Mouse (Mus musculus) myocyte (in vitro differentiated cells): ENCODE measurements around the gene Nfasc. TPM values are rescaled to one million over a fixed set of nuclear protein-coding genes. Genes with fewer than 3 reads are reported as not detected.
A peak's percentile ranks its signal among the peaks of the same experiment; 100 is the strongest.

Experiments used
- H3K27me3 ChIP-seq: one replicate; pipeline ENCODE4 v1.6.1; 2011; ENCODE audit not compliant: control insufficient read depth, insufficient read depth, insufficient read length
- H3K36me3 ChIP-seq: one replicate; pipeline ENCODE4 v1.6.1; 2011; ENCODE audit not compliant: control insufficient read depth, insufficient read depth
- H3K4me2 ChIP-seq: one replicate; pipeline ENCODE4 v1.6.1; 2011; ENCODE audit warnings: low read depth, control low read depth
- H3K4me3 ChIP-seq: one replicate; pipeline ENCODE4 v1.5.1; 2011; ENCODE audit warnings: mild to moderate bottlenecking, control low read depth, moderate library complexity
- H3K79me2 ChIP-seq: one replicate; pipeline ENCODE4 v1.6.1; 2011; ENCODE audit not compliant: control insufficient read depth, insufficient read depth
- H3ac ChIP-seq: one replicate; pipeline ENCODE4 v1.6.1; 2011; ENCODE audit not compliant: control insufficient read depth, insufficient read length
- CEBPB ChIP-seq: IDR thresholded peaks from 2 replicates; pipeline ENCODE4 v1.6.1; 2011; ENCODE audit warnings: mild to moderate bottlenecking, moderate library complexity; ENCODE audit not compliant: poor library complexity, insufficient read depth, severe bottlenecking
- E2F4 ChIP-seq: IDR thresholded peaks from one replicate; pipeline ENCODE4 v1.6.1; 2011; ENCODE audit warnings: mild to moderate bottlenecking, control low read depth, moderate library complexity; ENCODE audit not compliant: insufficient read depth
- MAX ChIP-seq: IDR thresholded peaks from one replicate; pipeline ENCODE4 v1.6.1; 2011; ENCODE audit warnings: low read depth, mild to moderate bottlenecking, control low read depth
- MYOD1 ChIP-seq, 3 experiments: IDR thresholded peaks; one replicate each; pipeline ENCODE4 v1.6.1; 2011; ENCODE audit warnings: control low read depth in 2 of 3, low read depth in 2 of 3, mild to moderate bottlenecking in 2 of 3, moderate library complexity in 1 of 3; ENCODE audit not compliant: insufficient read length in 2 of 3, control insufficient read depth in 1 of 3
- MYOG ChIP-seq, 3 experiments: IDR thresholded peaks; one replicate each; pipeline ENCODE4 v1.6.1; 2011; ENCODE audit warnings: control low read depth in 2 of 3, low read depth in 2 of 3, mild to moderate bottlenecking in 2 of 3; ENCODE audit not compliant: insufficient read length in 2 of 3, control insufficient read depth in 1 of 3, insufficient read depth in 1 of 3
- POLR2A ChIP-seq: IDR thresholded peaks from one replicate; pipeline ENCODE4 v1.6.1; 2011; ENCODE audit warnings: low read depth, mild to moderate bottlenecking, control low read depth, moderate library complexity; ENCODE audit not compliant: insufficient read length
- POLR2AphosphoS2 ChIP-seq: IDR thresholded peaks from one replicate; pipeline ENCODE4 v1.6.1; 2011; ENCODE audit warnings: low read depth, control low read depth; ENCODE audit not compliant: insufficient read length
- REST ChIP-seq: IDR thresholded peaks from one replicate; pipeline ENCODE4 v1.6.1; 2011; ENCODE audit warnings: mild to moderate bottlenecking, control low read depth, moderate library complexity; ENCODE audit not compliant: insufficient read depth, insufficient read length
- SRF ChIP-seq: IDR thresholded peaks from one replicate; pipeline ENCODE4 v1.6.1; 2011; ENCODE audit warnings: low read depth; ENCODE audit not compliant: control insufficient read depth, insufficient read length
- TCF12 ChIP-seq: IDR thresholded peaks from one replicate; pipeline ENCODE4 v1.6.1; 2011; ENCODE audit warnings: mild to moderate bottlenecking, control low read depth; ENCODE audit not compliant: poor library complexity, insufficient read depth, severe bottlenecking
- TCF3 ChIP-seq: IDR thresholded peaks from one replicate; pipeline ENCODE4 v1.6.1; 2011; ENCODE audit warnings: low read depth, control low read depth; ENCODE audit not compliant: insufficient read length
- USF1 ChIP-seq: IDR thresholded peaks from one replicate; pipeline ENCODE4 v1.6.1; 2011; ENCODE audit warnings: low read depth, mild to moderate bottlenecking, control low read depth, moderate library complexity
- polyA plus RNA-seq: library from polyadenylated mRNA; unstranded; fragments of >200 nt; fragmentation: generic; extraction: Trizol; gene quantifications from one replicate; pipeline ENCODE4 v1.2.1, GENCODE M21; 2012; ENCODE audit warnings: missing spikeins

Gene Nfasc
- polyA plus RNA-seq, 1 experiment: not detected

DNA sequence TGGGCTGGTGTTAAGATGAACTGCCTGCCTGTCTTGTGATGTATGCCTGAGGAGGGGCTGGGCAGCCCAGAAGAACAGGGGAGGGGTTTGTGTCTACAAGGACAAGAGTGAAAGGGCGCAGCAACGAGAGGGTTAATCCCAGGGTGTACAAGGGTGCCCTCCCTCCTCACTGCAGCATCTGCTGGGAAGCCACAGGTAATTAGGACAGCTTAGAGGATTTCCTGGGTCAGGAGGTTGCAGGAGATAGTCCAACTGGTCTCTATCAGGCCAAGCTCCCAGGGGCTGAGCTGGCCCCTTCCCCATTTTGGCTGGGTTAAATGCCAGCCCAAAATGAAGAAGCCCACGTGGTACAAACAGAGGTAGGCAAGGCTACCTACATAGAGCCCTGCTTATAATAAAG, 20.3 kb downstream of the Nfasc start:
- Histone ChIP-seq H3K36me3 (no peaks in the 10 kb centered on the region), H3K79me2 (no peaks in the 10 kb centered on the region), H3K4me3 (no peak overlapping the region), H3K27me3 (peaks cover 32% of the 10 kb centered on the region), H3K4me2 (no peak overlapping the region), H3ac (no peak overlapping the region)
- no peak for TF ChIP-seq E2F4
- TF ChIP-seq CEBPB: no peak
- TF ChIP-seq SRF: no peak

DNA sequence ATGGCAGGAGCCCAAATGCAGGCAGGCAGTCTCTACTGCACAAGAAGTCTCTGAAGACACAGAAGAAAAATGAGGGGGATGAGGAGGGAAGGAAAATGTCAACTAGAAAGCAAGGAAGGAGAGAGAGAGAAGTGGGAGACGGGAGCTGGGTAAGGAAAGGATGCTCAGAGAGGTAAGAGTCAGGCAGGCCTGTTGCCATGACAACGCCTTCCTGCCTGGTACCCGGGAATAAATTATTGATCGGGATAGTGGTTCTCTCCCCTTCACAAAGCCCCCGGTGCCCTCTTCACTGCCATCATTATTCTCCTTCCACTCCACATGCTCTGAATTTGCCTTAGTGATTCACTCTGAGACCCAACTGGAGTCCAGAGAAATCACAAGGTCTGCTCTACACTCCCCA, 23.4 kb downstream of the Nfasc start:
- H3ac ChIP-seq: no peak overlapping the region
- no peak for TF ChIP-seq CEBPB
- no peak for TF ChIP-seq SRF
- no peak for TF ChIP-seq MYOG (IDR thresholded peaks at IDR 0.05; ENCODE audit: control insufficient read depth in 1 of 3, insufficient read depth in 1 of 3, insufficient read length in 2 of 3, low read depth in 2 of 3)
- no peak for TF ChIP-seq USF1
- TF ChIP-seq REST: no peak
- TF ChIP-seq MAX: no peak
- TF ChIP-seq TCF12: no peak
- TF ChIP-seq E2F4: no peak
- TF ChIP-seq POLR2AphosphoS2: no peak
- H3K4me2 ChIP-seq: no peak overlapping the region
- no peaks in the 10 kb centered on the region for H3K36me3 ChIP-seq
- H3K79me2 ChIP-seq: no peaks in the 10 kb centered on the region
- peaks cover 14% of the 10 kb centered on the region for H3K27me3 ChIP-seq
- no peak overlapping the region for H3K4me3 ChIP-seq

DNA sequence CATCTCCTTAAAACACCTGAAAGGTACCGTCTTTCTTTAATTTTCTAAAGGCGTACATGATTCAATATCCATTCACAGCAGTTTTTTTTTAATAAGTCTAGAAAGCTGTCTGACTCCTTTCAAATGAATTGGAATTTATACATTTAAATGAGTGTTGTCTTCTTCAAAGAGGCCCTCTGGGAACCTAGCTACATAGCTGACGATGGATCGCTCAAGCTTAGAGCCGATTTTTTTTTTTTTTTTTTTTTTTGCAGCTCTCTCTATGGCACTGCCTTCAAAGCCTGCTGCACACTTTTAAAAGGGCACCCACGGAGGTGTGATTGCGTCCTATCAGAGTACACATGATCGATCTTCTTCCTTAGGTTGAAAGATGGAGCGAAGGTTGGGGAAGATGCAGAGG, 26.6 kb downstream of the Nfasc start:
- H3K79me2 ChIP-seq: no peaks in the 10 kb centered on the region
- no peaks in the 10 kb centered on the region for H3K36me3 ChIP-seq
- H3ac ChIP-seq: no peak overlapping the region
- H3K4me3 ChIP-seq: no peak overlapping the region
- TF ChIP-seq MYOG (IDR thresholded peaks at IDR 0.05; ENCODE audit: control insufficient read depth in 1 of 3, insufficient read depth in 1 of 3, insufficient read length in 2 of 3, low read depth in 2 of 3) (no peak), TCF3 (no peak), TCF12 (no peak), CEBPB (no peak), SRF (no peak), MYOD1 (IDR thresholded peaks at IDR 0.05; ENCODE audit: control insufficient read depth in 1 of 3, insufficient read length in 2 of 3, low read depth in 2 of 3) (no peak), POLR2AphosphoS2 (no peak), E2F4 (no peak), POLR2A (no peak)
- no peak overlapping the region for H3K4me2 ChIP-seq
- H3K27me3 ChIP-seq: peaks cover 14% of the 10 kb centered on the region

DNA sequence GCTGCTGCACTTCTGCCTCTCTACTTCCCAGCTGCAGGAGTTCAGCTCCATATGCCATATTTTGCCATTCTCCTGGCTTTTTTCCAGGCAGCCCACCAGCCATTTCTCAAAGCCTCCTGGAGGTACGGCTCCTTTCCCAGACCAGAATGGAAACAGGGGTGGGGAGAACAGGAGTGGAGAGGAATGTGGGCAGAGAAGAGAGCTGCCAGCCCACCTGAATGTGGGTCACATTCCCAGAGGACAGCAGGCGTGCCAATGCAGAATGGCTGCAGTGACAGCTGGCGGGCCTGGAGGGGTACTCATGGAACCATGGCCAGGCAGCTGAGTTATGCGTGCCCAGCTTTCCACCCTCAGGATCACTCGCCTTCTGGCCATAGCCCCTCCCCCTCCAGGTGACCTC, 32.2 kb downstream of the Nfasc start:
- H3ac ChIP-seq: no peak overlapping the region
- no peak overlapping the region for H3K4me3 ChIP-seq
- TF ChIP-seq CEBPB: no peak
- peak in 1 of 3 experiments; percentile 41 for TF ChIP-seq MYOG (IDR thresholded peaks at IDR 0.05; ENCODE audit: control insufficient read depth in 1 of 3, insufficient read depth in 1 of 3, insufficient read length in 2 of 3, low read depth in 2 of 3)

DNA sequence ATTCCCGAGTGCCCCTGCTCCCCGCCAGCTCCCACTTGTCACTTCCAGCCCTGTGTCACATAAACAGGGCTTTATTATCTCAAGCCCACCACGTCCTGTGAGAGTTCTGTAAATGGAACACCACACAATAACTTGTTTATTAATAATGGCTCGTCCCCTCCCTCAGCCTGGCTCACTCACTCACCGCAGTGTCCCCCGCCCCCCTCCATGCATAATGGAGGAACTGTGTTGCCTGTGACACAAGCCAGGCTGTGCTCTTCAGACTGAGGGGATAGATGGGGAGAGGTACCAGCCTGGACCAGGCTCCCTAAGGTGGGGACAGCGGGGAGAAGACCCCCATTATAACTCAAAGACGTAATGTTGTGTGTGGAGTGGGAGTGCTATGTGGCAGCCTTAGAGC, 34.3 kb downstream of the Nfasc start:
- no peak overlapping the region for H3K4me2 ChIP-seq
- no peak overlapping the region for H3ac ChIP-seq
- TF ChIP-seq MAX (no peak), POLR2AphosphoS2 (no peak), CEBPB (no peak), MYOG (IDR thresholded peaks at IDR 0.05; ENCODE audit: control insufficient read depth in 1 of 3, insufficient read depth in 1 of 3, insufficient read length in 2 of 3, low read depth in 2 of 3) (no peak), USF1 (no peak), E2F4 (no peak), POLR2A (no peak), TCF12 (no peak), SRF (no peak), TCF3 (no peak)
- peaks cover 58% of the 10 kb centered on the region for H3K27me3 ChIP-seq
- no peaks in the 10 kb centered on the region for H3K36me3 ChIP-seq
- H3K4me3 ChIP-seq: no peak overlapping the region
- H3K79me2 ChIP-seq: no peaks in the 10 kb centered on the region

More for the DNA sequence above, 32.2 kb downstream of the Nfasc start:
- H3K36me3 ChIP-seq: no peaks in the 10 kb centered on the region
- H3K79me2 ChIP-seq: no peaks in the 10 kb centered on the region
- no peak overlapping the region for H3K4me2 ChIP-seq
- H3K27me3 ChIP-seq: peaks cover 39% of the 10 kb centered on the region
